In genomic region chr11:3292062-3292421, GRCm38 (mm10) we compare ENCODE assay signal across 8 mouse cellular contexts. TPM values are rescaled to one million over a fixed set of nuclear protein-coding genes. Genes with fewer than 3 reads are reported as not detected.
A peak's percentile ranks its signal among the peaks of the same experiment; 100 is the strongest.
DNase-seq lines count a peak whose midpoint lies in the region; ATAC-seq and TF ChIP-seq lines count a peak whose summit lies in the region.

No protein-coding gene starts in this region.

- peak; percentile 49 to 59 for DNase-seq in right cerebral cortex, postnatal 10 days (ENCODE audit: low spot score in 2 of 2)
- no peak for DNase-seq in right cerebral cortex, postnatal 14 days
- DNase-seq in cerebellum, adult 8-10 months, result peak; percentile 45
- peak; percentile 45 for DNase-seq in gastrocnemius, postnatal 25 days
- peak; percentile 58 for DNase-seq in lung, adult 2 months
- DNase-seq in urinary bladder, postnatal 36 days (ENCODE audit: low spot score in 2 of 2), result peak; percentile 48 to 56

- no peaks in the 10 kb centered on the region for H3K9me3 ChIP-seq in intestine, embryonic 16.5 days (ENCODE audit: control insufficient read depth, low read length)
- no peaks in the 10 kb centered on the region for H3K9me3 ChIP-seq in neural tube, embryonic 15.5 days (replicated peaks)

- 0% methylated on average over 8 of the region's 8 CpGs for WGBS in intestine, embryonic 16.5 days
- 2% methylated on average over 8 of the region's 8 CpGs for WGBS in lung, adult 2 months
- WGBS in neural tube, embryonic 15.5 days, result 0% methylated on average over 8 of the region's 8 CpGs

- H3K36me3 ChIP-seq in intestine, embryonic 16.5 days (ENCODE audit: control insufficient read depth, insufficient read depth, low read length), result peaks cover 15% of the 10 kb centered on the region
- peaks cover 30% of the 10 kb centered on the region; the same call in 1 of the 2 replicates for H3K36me3 ChIP-seq in neural tube, embryonic 15.5 days

- peak overlapping the region; percentile 98 for H3K4me2 ChIP-seq in intestine, embryonic 16.5 days (ENCODE audit: low read depth, low read length)
- peak overlapping the region; percentile 93 for H3K4me2 ChIP-seq in neural tube, embryonic 15.5 days

- peaks cover 41% of the 10 kb centered on the region for H3K4me1 ChIP-seq in intestine, embryonic 16.5 days (ENCODE audit: control insufficient read depth, insufficient read depth, low read length)
- peaks cover 17% of the 10 kb centered on the region for H3K4me1 ChIP-seq in lung, adult 2 months (ENCODE audit: control insufficient read depth, insufficient read depth, low read length)
- H3K4me1 ChIP-seq in neural tube, embryonic 15.5 days, result peaks cover 80% of the 10 kb centered on the region

- H3K27me3 ChIP-seq in intestine, embryonic 16.5 days (replicated peaks; ENCODE audit: control insufficient read depth, insufficient read depth, low read length), result no peaks in the 10 kb centered on the region
- H3K27me3 ChIP-seq in neural tube, embryonic 15.5 days (replicated peaks), result no peaks in the 10 kb centered on the region

- H3K4me3 ChIP-seq in intestine, embryonic 16.5 days (ENCODE audit: low read length), result peak overlapping the region; percentile 87
- H3K4me3 ChIP-seq in lung, adult 2 months (replicated peaks; ENCODE audit: extremely low read depth, low read depth, low read length), result peak overlapping the region; percentile 83
- peak overlapping the region; percentile 85 for H3K4me3 ChIP-seq in neural tube, embryonic 15.5 days (replicated peaks)

- no peak for TF ChIP-seq POLR2A in lung, adult 2 months (IDR thresholded peaks at IDR 0.05; ENCODE audit: borderline replicate concordance, extremely low read depth, low read depth, low read length)

- no peak for TF ChIP-seq CTCF in lung, adult 2 months (IDR thresholded peaks at IDR 0.05; ENCODE audit: insufficient read depth, low read length)

- ATAC-seq in intestine, embryonic 16.5 days, result peak; percentile 47
- ATAC-seq in neural tube, embryonic 15.5 days (ENCODE audit: low FRiP score), result no peak

- peak overlapping the region; percentile 100 for H3K27ac ChIP-seq in intestine, embryonic 16.5 days (ENCODE audit: low read length)
- peak overlapping the region; percentile 100 for H3K27ac ChIP-seq in neural tube, embryonic 15.5 days (replicated peaks)

- H3K9ac ChIP-seq in intestine, embryonic 16.5 days (ENCODE audit: low read depth, low read length), result peak overlapping the region; percentile 99
- peak overlapping the region; percentile 96 for H3K9ac ChIP-seq in neural tube, embryonic 15.5 days (replicated peaks)

RNA-seq across cellular contexts. Expression of gene Patz1, which starts 3.4 kb away (rescaled TPM):
- 1 to 10 TPM; 9.2 to 9.6 TPM for total RNA-seq in gastrocnemius, postnatal 25 days (2021)
- polyA plus RNA-seq in intestine, embryonic 16.5 days (2015; fragmentation: Nextera tagmentation; extraction: Ambion mirVana), result 20.9 and 22.1 TPM in 2 replicates
- 40.3 and 50.9 TPM in 2 replicates for polyA plus RNA-seq in lung, adult 2 months (2012; rRNA removed)
- polyA plus RNA-seq in neural tube, embryonic 15.5 days (2015; fragmentation: Nextera tagmentation; extraction: Ambion mirVana), result 39.5 and 49.2 TPM in 2 replicates

RNA-seq across cellular contexts. Expression of gene Drg1, which starts 25.8 kb away (rescaled TPM):
- total RNA-seq in gastrocnemius, postnatal 25 days (2021), result 10 to 100 TPM; 42.8 to 45.0 TPM
- 179 and 194 TPM in 2 replicates for polyA plus RNA-seq in intestine, embryonic 16.5 days (2015; fragmentation: Nextera tagmentation; extraction: Ambion mirVana)
- 20.1 and 21.5 TPM in 2 replicates for polyA plus RNA-seq in lung, adult 2 months (2012; rRNA removed)
- 194 and 208 TPM in 2 replicates for polyA plus RNA-seq in neural tube, embryonic 15.5 days (2015; fragmentation: Nextera tagmentation; extraction: Ambion mirVana)

RNA-seq across cellular contexts. Expression of gene Pik3ip1, which starts 38.2 kb away (rescaled TPM):
- total RNA-seq in gastrocnemius, postnatal 25 days (2021), result 10 to 100 TPM; 15.3 to 17.7 TPM
- 7.3 and 8.8 TPM in 2 replicates for polyA plus RNA-seq in intestine, embryonic 16.5 days (2015; fragmentation: Nextera tagmentation; extraction: Ambion mirVana)
- polyA plus RNA-seq in lung, adult 2 months (2012; rRNA removed), result 23.2 and 38.3 TPM in 2 replicates
- polyA plus RNA-seq in neural tube, embryonic 15.5 days (2015; fragmentation: Nextera tagmentation; extraction: Ambion mirVana), result 28.7 and 35.3 TPM in 2 replicates
